Mouse (Mus musculus) liver, adult 2 months (tissue): ENCODE data around the gene Tnf.

Experiments used
- CTCF ChIP-seq: fragments of 200-500 bp; IDR thresholded peaks from 2 replicates; pipeline ENCODE4 v1.5.1; 2011; ENCODE audit warnings: low read depth, low read length, control low read depth
- POLR2A ChIP-seq: fragments of 200-500 bp; IDR thresholded peaks from 2 replicates; pipeline ENCODE4 v1.6.1; 2011; ENCODE audit warnings: low read length, control low read depth; ENCODE audit not compliant: insufficient read depth; ENCODE audit errors: extremely low read depth

DNA sequence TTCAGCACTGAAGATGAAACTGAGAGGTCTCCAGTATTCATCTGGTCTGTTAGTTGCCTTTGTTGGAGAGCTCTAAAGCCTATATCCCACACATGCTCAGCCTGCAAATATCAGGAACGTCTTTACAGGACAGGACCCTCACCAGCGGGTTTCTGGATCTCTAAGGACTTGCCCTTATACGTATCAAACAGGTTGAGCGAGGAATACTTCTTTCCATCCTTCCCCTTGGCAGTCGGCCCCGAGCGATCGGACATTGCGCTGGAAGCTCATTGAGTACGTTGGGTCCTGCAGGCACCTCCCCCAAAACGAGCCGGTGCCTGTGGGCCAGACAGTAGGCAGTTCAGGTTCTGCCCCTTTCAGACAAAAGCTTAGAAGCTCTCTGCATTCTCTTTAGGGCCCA lies 39.1 kb downstream of the Tnf start:
- TF ChIP-seq CTCF (no peak), POLR2A (no peak)
